In the genomic region with DNA sequence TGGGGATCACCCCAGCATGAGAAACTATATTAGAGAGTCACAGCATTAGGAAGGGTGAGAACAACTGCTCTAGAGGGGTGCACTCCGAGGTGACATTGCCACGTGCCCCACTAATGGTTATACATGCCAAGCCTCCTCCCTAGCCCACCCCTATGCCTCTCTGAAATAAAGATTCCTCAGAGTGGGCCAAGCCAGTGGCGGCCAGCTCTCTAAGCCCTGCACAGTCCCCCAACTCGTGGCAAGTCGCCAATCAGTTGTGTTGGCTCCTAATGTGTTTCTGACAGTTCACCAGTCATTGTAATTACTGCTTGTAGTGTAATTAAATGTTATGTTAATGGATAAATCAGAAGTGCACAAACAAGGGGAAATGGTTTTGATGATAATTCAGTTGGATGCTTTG, we compare ENCODE assay signal across 35 mouse cellular contexts. TPM values are rescaled to one million over a fixed set of nuclear protein-coding genes. Genes with fewer than 3 reads are reported as not detected.
A peak's percentile ranks its signal among the peaks of the same experiment; 100 is the strongest.
DNase-seq lines count a peak whose midpoint lies in the region; ATAC-seq and TF ChIP-seq lines count a peak whose summit lies in the region.
"Had no signal": no experiment of that assay in that cellular context is flagged by ENCODE, and none has a peak within 500 bp of the region (broad histone marks: within the 10 kb centered on the region; RNA-seq: fewer than 3 reads in every experiment).

No protein-coding gene starts in this region.

- peak; percentile 43; the same call in 1 of the 2 replicates for ATAC-seq in hindbrain, embryonic 14.5 days (ENCODE audit: low FRiP score)
- no peak for ATAC-seq in midbrain, postnatal 0 days (ENCODE audit: low FRiP score)
- no peak for ATAC-seq in midbrain, embryonic 11.5 days (ENCODE audit: low FRiP score)
- ATAC-seq in forebrain, embryonic 16.5 days, result peak; percentile 77
- no peak for ATAC-seq in liver, embryonic 11.5 days (replicated peaks; ENCODE audit: low FRiP score)
- ATAC-seq: intestine, postnatal 0 days; liver, embryonic 12.5 days had no signal

- no peaks in the 10 kb centered on the region for H3K4me1 ChIP-seq in hindbrain, embryonic 14.5 days (replicated peaks; ENCODE audit: control insufficient read depth, insufficient read depth, low read length)
- peaks cover 5% of the 10 kb centered on the region; the same call in 1 of the 2 replicates for H3K4me1 ChIP-seq in hindbrain, embryonic 10.5 days (replicated peaks)
- H3K4me1 ChIP-seq in midbrain, postnatal 0 days (ENCODE audit: insufficient read depth, low read length), result no peaks in the 10 kb centered on the region
- H3K4me1 ChIP-seq in midbrain, embryonic 11.5 days (ENCODE audit: control insufficient read depth, insufficient read depth, low read length), result no peaks in the 10 kb centered on the region
- no peaks in the 10 kb centered on the region for H3K4me1 ChIP-seq in forebrain, embryonic 16.5 days (replicated peaks; ENCODE audit: control insufficient read depth, insufficient read depth, low read length)
- H3K4me1 ChIP-seq in liver, embryonic 11.5 days (replicated peaks; ENCODE audit: control insufficient read depth, insufficient read depth, low read length), result no peaks in the 10 kb centered on the region
- H3K4me1 ChIP-seq: heart, embryonic 12.5 days; hindbrain, embryonic 15.5 days; limb, embryonic 12.5 days; liver, embryonic 12.5 days had no signal

- WGBS in hindbrain, embryonic 14.5 days, result 46% methylated on average over 5 of the region's 5 CpGs
- 80% methylated on average over 5 of the region's 5 CpGs for WGBS in hindbrain, embryonic 10.5 days
- WGBS in midbrain, postnatal 0 days, result 61% methylated on average over 5 of the region's 5 CpGs
- 78% methylated on average over 5 of the region's 5 CpGs for WGBS in midbrain, embryonic 11.5 days
- 24% methylated on average over 5 of the region's 5 CpGs for WGBS in forebrain, embryonic 16.5 days
- WGBS in liver, embryonic 11.5 days, result 69% methylated on average over 5 of the region's 5 CpGs

- no peak overlapping the region for H3K9ac ChIP-seq in hindbrain, embryonic 14.5 days
- H3K9ac ChIP-seq in midbrain, postnatal 0 days (replicated peaks; ENCODE audit: low read length, poor library complexity, severe bottlenecking), result no peak overlapping the region
- no peak overlapping the region for H3K9ac ChIP-seq in midbrain, embryonic 11.5 days (ENCODE audit: low read length)
- H3K9ac ChIP-seq in forebrain, embryonic 16.5 days (replicated peaks; ENCODE audit: low read depth, low read length), result no peak overlapping the region
- no peak overlapping the region for H3K9ac ChIP-seq in liver, embryonic 11.5 days (ENCODE audit: low read depth, low read length)
- H3K9ac ChIP-seq: heart, embryonic 12.5 days; hindbrain, embryonic 15.5 days; limb, embryonic 12.5 days; liver, embryonic 12.5 days had no signal

- TF ChIP-seq CTCF in midbrain, postnatal 0 days (IDR thresholded peaks at IDR 0.05), result no peak

- no peaks in the 10 kb centered on the region for H3K36me3 ChIP-seq in hindbrain, embryonic 14.5 days (replicated peaks; ENCODE audit: control insufficient read depth, insufficient read depth)
- no peaks in the 10 kb centered on the region for H3K36me3 ChIP-seq in hindbrain, embryonic 10.5 days
- H3K36me3 ChIP-seq in midbrain, postnatal 0 days (ENCODE audit: insufficient read depth, low read length), result no peaks in the 10 kb centered on the region
- no peaks in the 10 kb centered on the region for H3K36me3 ChIP-seq in midbrain, embryonic 11.5 days (ENCODE audit: control insufficient read depth, insufficient read depth, low read length)
- no peaks in the 10 kb centered on the region for H3K36me3 ChIP-seq in forebrain, embryonic 16.5 days (ENCODE audit: control insufficient read depth, insufficient read depth)
- no peaks in the 10 kb centered on the region for H3K36me3 ChIP-seq in liver, embryonic 11.5 days (ENCODE audit: control insufficient read depth, insufficient read depth, low read length)
- H3K36me3 ChIP-seq: embryonic facial prominence, embryonic 10.5 days; heart, embryonic 12.5 days; hindbrain, embryonic 15.5 days; limb, embryonic 12.5 days; liver, embryonic 12.5 days had no signal

- no peak overlapping the region for H3K4me3 ChIP-seq in hindbrain, embryonic 14.5 days (replicated peaks; ENCODE audit: low read length)
- no peak overlapping the region for H3K4me3 ChIP-seq in hindbrain, embryonic 10.5 days
- H3K4me3 ChIP-seq in midbrain, postnatal 0 days (ENCODE audit: low read depth, low read length), result no peak overlapping the region
- no peak overlapping the region for H3K4me3 ChIP-seq in midbrain, embryonic 11.5 days (ENCODE audit: low read depth, low read length)
- no peak overlapping the region for H3K4me3 ChIP-seq in forebrain, embryonic 16.5 days (replicated peaks; ENCODE audit: low read length)
- H3K4me3 ChIP-seq in liver, embryonic 11.5 days (ENCODE audit: low read depth, low read length), result no peak overlapping the region
- H3K4me3 ChIP-seq: embryonic facial prominence, embryonic 10.5 days; heart, embryonic 12.5 days; hindbrain, embryonic 15.5 days; layer of hippocampus, adult 2 months; limb, embryonic 12.5 days; liver, embryonic 12.5 days had no signal

- H3K9me3 ChIP-seq in hindbrain, embryonic 14.5 days (ENCODE audit: control insufficient read depth, low read length), result no peaks in the 10 kb centered on the region
- no peaks in the 10 kb centered on the region for H3K9me3 ChIP-seq in hindbrain, embryonic 10.5 days
- no peaks in the 10 kb centered on the region for H3K9me3 ChIP-seq in midbrain, postnatal 0 days (ENCODE audit: low read length)
- H3K9me3 ChIP-seq in midbrain, embryonic 11.5 days (ENCODE audit: control insufficient read depth, low read length), result no peaks in the 10 kb centered on the region
- no peaks in the 10 kb centered on the region for H3K9me3 ChIP-seq in forebrain, embryonic 16.5 days (ENCODE audit: control insufficient read depth, low read length)
- no peaks in the 10 kb centered on the region for H3K9me3 ChIP-seq in liver, embryonic 11.5 days (ENCODE audit: control insufficient read depth, low read length)
- H3K9me3 ChIP-seq: embryonic facial prominence, embryonic 10.5 days; heart, embryonic 12.5 days; hindbrain, embryonic 15.5 days; limb, embryonic 12.5 days; liver, embryonic 12.5 days had no signal

- H3K27me3 ChIP-seq in hindbrain, embryonic 14.5 days (ENCODE audit: control insufficient read depth, insufficient read depth, low read length), result no peaks in the 10 kb centered on the region
- H3K27me3 ChIP-seq in hindbrain, embryonic 10.5 days (ENCODE audit: insufficient read depth, poor library complexity, severe bottlenecking), result no peaks in the 10 kb centered on the region
- H3K27me3 ChIP-seq in midbrain, postnatal 0 days (ENCODE audit: insufficient read depth, low read length), result no peaks in the 10 kb centered on the region
- no peaks in the 10 kb centered on the region for H3K27me3 ChIP-seq in midbrain, embryonic 11.5 days (ENCODE audit: control insufficient read depth, insufficient read depth, low read length)
- H3K27me3 ChIP-seq in forebrain, embryonic 16.5 days (replicated peaks; ENCODE audit: control insufficient read depth, insufficient read depth, low read length), result 0 out of 2 replicates have a peak, but pooled peaks cover 2% of the 10 kb centered on the region
- H3K27me3 ChIP-seq in liver, embryonic 11.5 days (replicated peaks; ENCODE audit: control insufficient read depth, insufficient read depth, low read length), result no peaks in the 10 kb centered on the region
- H3K27me3 ChIP-seq: hindbrain, embryonic 15.5 days; liver, embryonic 12.5 days had no signal

- DNase-seq in cerebellum, postnatal 10 days, result peak; percentile 75 to 80
- DNase-seq in cerebellum, adult 11 months, result no peak
- DNase-seq in hindbrain, embryonic 14.5 days (ENCODE audit: low spot score), result peak; percentile 56
- DNase-seq in hindbrain, embryonic 10.5 days (ENCODE audit: low spot score), result no peak
- DNase-seq in midbrain, postnatal 0 days (ENCODE audit: low spot score), result peak; percentile 73
- DNase-seq in midbrain, embryonic 11.5 days (ENCODE audit: low spot score, missing footprints), result no peak
- DNase-seq in liver, embryonic 11.5 days (ENCODE audit: low spot score), result no peak
- DNase-seq: gastrocnemius, postnatal 25 days; heart, adult 18-20 months; heart, postnatal 10 days; kidney, postnatal 25 days; lung, adult 18-20 months; lung, postnatal 14 days; right cerebral cortex, adult 18-20 months; thymus, adult 2 months; thymus, postnatal 4 days had no signal

- H3K27ac ChIP-seq in hindbrain, embryonic 14.5 days, result no peak overlapping the region
- no peak overlapping the region for H3K27ac ChIP-seq in hindbrain, embryonic 10.5 days
- H3K27ac ChIP-seq in midbrain, postnatal 0 days (ENCODE audit: low read depth, low read length), result no peak overlapping the region
- no peak overlapping the region for H3K27ac ChIP-seq in midbrain, embryonic 11.5 days (ENCODE audit: low read depth, low read length)
- no peak overlapping the region for H3K27ac ChIP-seq in forebrain, embryonic 16.5 days (ENCODE audit: low read length)
- H3K27ac ChIP-seq in liver, embryonic 11.5 days (ENCODE audit: low read depth, low read length), result no peak overlapping the region
- H3K27ac ChIP-seq: embryonic facial prominence, embryonic 10.5 days; hindbrain, embryonic 15.5 days; layer of hippocampus, adult 2 months; limb, embryonic 12.5 days; liver, embryonic 12.5 days had no signal

- no peak overlapping the region for H3K4me2 ChIP-seq in hindbrain, embryonic 14.5 days (replicated peaks)
- H3K4me2 ChIP-seq in midbrain, postnatal 0 days (ENCODE audit: low read depth, low read length, poor library complexity, severe bottlenecking), result no peak overlapping the region
- no peak overlapping the region for H3K4me2 ChIP-seq in midbrain, embryonic 11.5 days
- H3K4me2 ChIP-seq in forebrain, embryonic 16.5 days (ENCODE audit: low read length), result no peak overlapping the region
- no peak overlapping the region for H3K4me2 ChIP-seq in liver, embryonic 11.5 days
- H3K4me2 ChIP-seq: heart, embryonic 12.5 days; hindbrain, embryonic 15.5 days; limb, embryonic 12.5 days; liver, embryonic 12.5 days had no signal

RNA-seq across cellular contexts. Expression of gene Sppl2c, which starts 6.3 kb away (rescaled TPM):
- polyA plus RNA-seq in hindbrain, embryonic 14.5 days (2014; fragmentation: Nextera tagmentation; extraction: Ambion mirVana), result not detected in 2 replicates
- polyA plus RNA-seq in hindbrain, embryonic 10.5 days (2016; fragmentation: Nextera tagmentation; extraction: Ambion mirVana), result not detected in 2 replicates
- total RNA-seq in midbrain, postnatal 0 days (2014; rRNA removed), result not detected in 2 replicates
- not detected in 2 replicates for polyA plus RNA-seq in midbrain, postnatal 0 days (2015; fragmentation: Nextera tagmentation; extraction: Ambion mirVana)
- polyA plus RNA-seq in midbrain, embryonic 11.5 days (2014; fragmentation: Nextera tagmentation; extraction: Ambion mirVana), result not detected in 2 replicates
- not detected in 2 replicates for polyA plus RNA-seq in forebrain, embryonic 16.5 days (2015; fragmentation: Nextera tagmentation; extraction: Ambion mirVana)
- not detected in 2 replicates for polyA plus RNA-seq in liver, embryonic 11.5 days (2014; fragmentation: Nextera tagmentation; extraction: Ambion mirVana)
- total RNA-seq: adrenal gland, adult 18-20 months; adrenal gland, postnatal 4 days; gastrocnemius, postnatal 25 days; heart, adult 18-20 months; heart, postnatal 10 days; layer of hippocampus, adult 2 months; layer of hippocampus, postnatal 25 days; left cerebral cortex, postnatal 10 days; megakaryocyte, adult 5-6 weeks had no signal
- polyA plus RNA-seq: cerebellum, adult 2 months; cortical plate, adult 2 months; embryonic facial prominence, embryonic 10.5 days; heart, embryonic 12.5 days; hindbrain, embryonic 15.5 days; intestine, postnatal 0 days; kidney, embryonic 14.5 days; limb, embryonic 12.5 days; liver, embryonic 12.5 days; neural tube, embryonic 11.5 days; small intestine, adult 2 months; stomach, embryonic 16.5 days had no signal

RNA-seq across cellular contexts. Expression of gene Crhr1, which starts 47.1 kb away (rescaled TPM):
- 6.7 and 7.3 TPM in 2 replicates for polyA plus RNA-seq in hindbrain, embryonic 14.5 days (2014; fragmentation: Nextera tagmentation; extraction: Ambion mirVana)
- 0.31 and 0.95 TPM in 2 replicates for polyA plus RNA-seq in hindbrain, embryonic 10.5 days (2016; fragmentation: Nextera tagmentation; extraction: Ambion mirVana)
- 26.5 and 28.0 TPM in 2 replicates for total RNA-seq in midbrain, postnatal 0 days (2014; rRNA removed)
- polyA plus RNA-seq in midbrain, postnatal 0 days (2015; fragmentation: Nextera tagmentation; extraction: Ambion mirVana), result 7.2 and 9.4 TPM in 2 replicates
- polyA plus RNA-seq in midbrain, embryonic 11.5 days (2014; fragmentation: Nextera tagmentation; extraction: Ambion mirVana), result 0.33 and 0.60 TPM in 2 replicates
- 5.2 and 6.3 TPM in 2 replicates for polyA plus RNA-seq in forebrain, embryonic 16.5 days (2015; fragmentation: Nextera tagmentation; extraction: Ambion mirVana)
- polyA plus RNA-seq in liver, embryonic 11.5 days (2014; fragmentation: Nextera tagmentation; extraction: Ambion mirVana), result not detected in 2 replicates
- total RNA-seq: gastrocnemius, postnatal 25 days; heart, adult 18-20 months; heart, postnatal 10 days; megakaryocyte, adult 5-6 weeks had no signal
- polyA plus RNA-seq: heart, embryonic 12.5 days; intestine, postnatal 0 days; liver, embryonic 12.5 days; small intestine, adult 2 months had no signal

RNA-seq across cellular contexts. Expression of gene Mapt, which starts 51.4 kb away (rescaled TPM):
- 939 and 1,013 TPM in 2 replicates for polyA plus RNA-seq in hindbrain, embryonic 14.5 days (2014; fragmentation: Nextera tagmentation; extraction: Ambion mirVana)
- 23.3 and 67.7 TPM in 2 replicates for polyA plus RNA-seq in hindbrain, embryonic 10.5 days (2016; fragmentation: Nextera tagmentation; extraction: Ambion mirVana)
- total RNA-seq in midbrain, postnatal 0 days (2014; rRNA removed), result 673 and 700 TPM in 2 replicates
- polyA plus RNA-seq in midbrain, postnatal 0 days (2015; fragmentation: Nextera tagmentation; extraction: Ambion mirVana), result 1,369 and 1,377 TPM in 2 replicates
- 70.9 and 71.6 TPM in 2 replicates for polyA plus RNA-seq in midbrain, embryonic 11.5 days (2014; fragmentation: Nextera tagmentation; extraction: Ambion mirVana)
- polyA plus RNA-seq in forebrain, embryonic 16.5 days (2015; fragmentation: Nextera tagmentation; extraction: Ambion mirVana), result 754 and 864 TPM in 2 replicates
- 0.90 and 1.1 TPM in 2 replicates for polyA plus RNA-seq in liver, embryonic 11.5 days (2014; fragmentation: Nextera tagmentation; extraction: Ambion mirVana)

Comparison
In these comparisons a context has a peak if more than half of its experiments do, and no peak if none do; other contexts are left out.
1. DNase-seq: peak in cerebellum, postnatal 10 days (2 of 2), hindbrain, embryonic 14.5 days (single experiment) and midbrain, postnatal 0 days (single experiment); none in cerebellum, adult 11 months (single experiment), hindbrain, embryonic 10.5 days (single experiment), midbrain, embryonic 11.5 days (single experiment) and liver, embryonic 11.5 days (single experiment).
2. ATAC-seq: peak in hindbrain, embryonic 14.5 days (single experiment) and forebrain, embryonic 16.5 days (single experiment); none in midbrain, postnatal 0 days (single experiment), midbrain, embryonic 11.5 days (single experiment) and liver, embryonic 11.5 days (single experiment).
3. RNA of gene Mapt, which starts 51.4 kb away (polyA plus RNA-seq): 1,369 to 1,377 TPM in midbrain, postnatal 0 days, 939 to 1,013 TPM in hindbrain, embryonic 14.5 days, 754 to 864 TPM in forebrain, embryonic 16.5 days, 70.9 to 71.6 TPM in midbrain, embryonic 11.5 days and 23.3 to 67.7 TPM in hindbrain, embryonic 10.5 days; 0.90 to 1.1 TPM in liver, embryonic 11.5 days; every median in the first group is over 10 times any median in the second.